Mouse (Mus musculus) thymus, postnatal 4 days (tissue): ENCODE results near the gene Tmem178b.

ENCODE experiments used
- DNase-seq: peaks from one replicate; pipeline ENCODE4 v3.0.0; 2021

The Tmem178b gene

GRCm38 (mm10) chr6:40202602-40203001 is 329.5 kb downstream of the Tmem178b start:
- DNase-seq: no peak

- DNase-seq: no peak
Measured at GRCm38 (mm10) chr6:40205380-40205779, 332.3 kb downstream of the Tmem178b start.

GRCm38 (mm10) chr6:40208014-40208413 is 334.9 kb downstream of the Tmem178b start:
- no peak for DNase-seq

GRCm38 (mm10) chr6:40209172-40209571 is 336.1 kb downstream of the Tmem178b start:
- no peak for DNase-seq

GRCm38 (mm10) chr6:40217154-40217553 is 344.1 kb downstream of the Tmem178b start:
- no peak for DNase-seq

- DNase-seq: no peak
Measured at GRCm38 (mm10) chr6:40217651-40218050, 344.6 kb downstream of the Tmem178b start.

- DNase-seq: no peak
Measured at GRCm38 (mm10) chr6:40220634-40221120, 347.6 kb downstream of the Tmem178b start.

GRCm38 (mm10) chr6:40225585-40226280 is 352.7 kb downstream of the Tmem178b start:
- DNase-seq: no peak

- DNase-seq: no peak
Measured at GRCm38 (mm10) chr6:40228981-40229380, 355.9 kb downstream of the Tmem178b start.

GRCm38 (mm10) chr6:40229985-40230384 is 356.9 kb downstream of the Tmem178b start:
- DNase-seq: no peak

- DNase-seq: no peak
Measured at GRCm38 (mm10) chr6:40234066-40234465, 361.0 kb downstream of the Tmem178b start.

GRCm38 (mm10) chr6:40235793-40236470 is 362.9 kb downstream of the Tmem178b start:
- peak; percentile 87 for DNase-seq

GRCm38 (mm10) chr6:40236841-40237765 is 364.0 kb downstream of the Tmem178b start:
- DNase-seq: peak; percentile 82

- DNase-seq: no peak
Measured at GRCm38 (mm10) chr6:40238857-40239256, 365.8 kb downstream of the Tmem178b start.

- DNase-seq: no peak
Measured at GRCm38 (mm10) chr6:40240671-40241070, 367.6 kb downstream of the Tmem178b start.

GRCm38 (mm10) chr6:40247398-40247946 is 374.4 kb downstream of the Tmem178b start:
- DNase-seq: no peak

- DNase-seq: no peak
Measured at GRCm38 (mm10) chr6:40249939-40250338, 376.9 kb downstream of the Tmem178b start.

GRCm38 (mm10) chr6:40263687-40264086 is 390.6 kb downstream of the Tmem178b start:
- no peak for DNase-seq

- DNase-seq: no peak
Measured at GRCm38 (mm10) chr6:40300707-40301106, 427.6 kb downstream of the Tmem178b start.

- DNase-seq: peak; percentile 48
Measured at GRCm38 (mm10) chr6:40303379-40303778, 430.3 kb downstream of the Tmem178b start.
